Mouse (Mus musculus): ENCODE measurements at regions not wholly inside any gene's neighbourhood (a gene's known extent, or its start where the extent isn't known, plus 50 kb on each side); places are given as distances from the start of the nearest gene placed in this dataset.

GRCm38 (mm10) chr7:129966771-129967170 lies 375.1 kb downstream of the Wdr11 start:
- DNase-seq (ENCODE audit: low read depth, low spot score), result no peak
- 93% methylated on average over 2 of the region's 2 CpGs for WGBS

- WGBS, result 78% methylated on average over 1 of the region's 1 CpGs
- DNase-seq (ENCODE audit: low read depth, low spot score), result no peak
Observed at GRCm38 (mm10) chr7:129970201-129970600, 378.5 kb downstream of the Wdr11 start.

- 89% methylated on average over 9 of the region's 9 CpGs for WGBS
- DNase-seq (ENCODE audit: low read depth, low spot score), result no peak
Observed at GRCm38 (mm10) chr7:129974206-129974605, 382.5 kb downstream of the Wdr11 start.

GRCm38 (mm10) chr7:129974837-129975236 lies 383.2 kb downstream of the Wdr11 start:
- 82% methylated on average over 11 of the region's 11 CpGs for WGBS
- DNase-seq (ENCODE audit: low read depth, low spot score), result no peak

- WGBS, result 94% methylated on average over 21 of the region's 21 CpGs
- no peak for DNase-seq (ENCODE audit: low read depth, low spot score)
Observed at GRCm38 (mm10) chr7:129975781-129976514, 384.3 kb downstream of the Wdr11 start.

- DNase-seq (ENCODE audit: low read depth, low spot score), result no peak
- WGBS, result 87% methylated on average over 5 of the region's 5 CpGs
Observed at GRCm38 (mm10) chr7:129978576-129978975, 386.9 kb downstream of the Wdr11 start.

GRCm38 (mm10) chr7:129979337-129979736 lies 387.7 kb downstream of the Wdr11 start:
- DNase-seq (ENCODE audit: low read depth, low spot score), result no peak
- 86% methylated on average over 6 of the region's 6 CpGs for WGBS

GRCm38 (mm10) chr7:129980501-129980900 lies 388.8 kb downstream of the Wdr11 start:
- DNase-seq (ENCODE audit: low read depth, low spot score), result no peak
- WGBS, result 46% methylated on average over 1 of the region's 1 CpGs

GRCm38 (mm10) chr7:129982411-129982810 lies 390.7 kb downstream of the Wdr11 start:
- 51% methylated on average over 5 of the region's 5 CpGs for WGBS
- DNase-seq (ENCODE audit: low read depth, low spot score), result no peak

GRCm38 (mm10) chr7:129983601-129984120 lies 392.0 kb downstream of the Wdr11 start:
- DNase-seq (ENCODE audit: low read depth, low spot score), result no peak
- 87% methylated on average over 6 of the region's 6 CpGs for WGBS

- DNase-seq (ENCODE audit: low read depth, low spot score), result no peak
- 60% methylated on average over 9 of the region's 9 CpGs for WGBS
Observed at GRCm38 (mm10) chr7:129984367-129984766, 392.7 kb downstream of the Wdr11 start.

- no peak for DNase-seq (ENCODE audit: low read depth, low spot score)
- 62% methylated on average over 6 of the region's 6 CpGs for WGBS
Observed at GRCm38 (mm10) chr7:129987119-129987665, 395.5 kb downstream of the Wdr11 start.

GRCm38 (mm10) chr7:129987713-129988112 lies 396.1 kb downstream of the Wdr11 start:
- no peak for DNase-seq (ENCODE audit: low read depth, low spot score)
- 60% methylated on average over 4 of the region's 4 CpGs for WGBS

GRCm38 (mm10) chr7:129993446-129994223 lies 402.0 kb downstream of the Wdr11 start:
- no peak for DNase-seq (ENCODE audit: low read depth, low spot score)
- 39% methylated on average over 14 of the region's 14 CpGs for WGBS

GRCm38 (mm10) chr7:129995529-129995928 lies 403.9 kb downstream of the Wdr11 start:
- 88% methylated on average over 7 of the region's 7 CpGs for WGBS

GRCm38 (mm10) chr7:130001064-130001463 lies 409.4 kb downstream of the Wdr11 start:
- WGBS, result 65% methylated on average over 10 of the region's 10 CpGs
- no peak for DNase-seq (ENCODE audit: low read depth, low spot score)

More at GRCm38 (mm10) chr7:129995529-129995928, 403.9 kb downstream of the Wdr11 start:
- no peak for DNase-seq (ENCODE audit: low read depth, low spot score)

GRCm38 (mm10) chr7:130002002-130002401 lies 410.3 kb downstream of the Wdr11 start:
- DNase-seq (ENCODE audit: low read depth, low spot score), result no peak
- 31% methylated on average over 12 of the region's 12 CpGs for WGBS

- no peak for DNase-seq (ENCODE audit: low read depth, low spot score)
- 57% methylated on average over 10 of the region's 10 CpGs for WGBS
Observed at GRCm38 (mm10) chr7:130005406-130005805, 413.7 kb downstream of the Wdr11 start.

GRCm38 (mm10) chr7:130007993-130008583 lies 416.4 kb downstream of the Wdr11 start:
- 75% methylated on average over 6 of the region's 6 CpGs for WGBS
- DNase-seq (ENCODE audit: low read depth, low spot score), result no peak
